Comparison of ENCODE assay signal across 26 mouse cellular contexts in genomic region chr4:136240955-136241354, GRCm38 (mm10). TPM values are rescaled to one million over a fixed set of nuclear protein-coding genes. Genes with fewer than 3 reads are reported as not detected.
DNase-seq lines count a peak whose midpoint lies in the region; ATAC-seq lines count a peak whose summit lies in the region.
"Had no signal": no experiment of that assay in that cellular context is flagged by ENCODE, and none has a peak within 500 bp of the region (broad histone marks: within the 10 kb centered on the region; RNA-seq: fewer than 3 reads in every experiment).

No protein-coding gene starts in this region.

- no peak for ATAC-seq in forebrain, embryonic 15.5 days (replicated peaks)
- ATAC-seq: forebrain, embryonic 13.5 days; forebrain, postnatal 0 days; intestine, postnatal 0 days had no signal

- no peak overlapping the region for H3K4me2 ChIP-seq in forebrain, embryonic 15.5 days (replicated peaks)
- H3K4me2 ChIP-seq: embryonic facial prominence, embryonic 13.5 days; forebrain, embryonic 13.5 days; heart, embryonic 12.5 days; heart, embryonic 15.5 days; hindbrain, embryonic 15.5 days had no signal

- H3K9me3 ChIP-seq in forebrain, embryonic 10.5 days = no peaks in the 10 kb centered on the region
- H3K9me3 ChIP-seq in forebrain, embryonic 15.5 days = no peaks in the 10 kb centered on the region
- H3K9me3 ChIP-seq: embryonic facial prominence, embryonic 13.5 days; heart, embryonic 15.5 days; hindbrain, embryonic 15.5 days had no signal

- no peak overlapping the region for H3K9ac ChIP-seq in forebrain, embryonic 15.5 days (replicated peaks)
- H3K9ac ChIP-seq: embryonic facial prominence, embryonic 13.5 days; forebrain, embryonic 13.5 days; forebrain, postnatal 0 days; heart, embryonic 12.5 days; heart, embryonic 15.5 days; hindbrain, embryonic 15.5 days had no signal

- H3K27me3 ChIP-seq in forebrain, embryonic 10.5 days (ENCODE audit: poor library complexity, severe bottlenecking) = peaks cover 97% of the 10 kb centered on the region
- H3K27me3 ChIP-seq in forebrain, embryonic 15.5 days = peaks cover 21% of the 10 kb centered on the region

- H3K27ac ChIP-seq in forebrain, embryonic 10.5 days = peak overlapping the region; percentile 45
- no peak overlapping the region for H3K27ac ChIP-seq in forebrain, embryonic 15.5 days (replicated peaks)
- H3K27ac ChIP-seq: embryonic facial prominence, embryonic 13.5 days; forebrain, embryonic 13.5 days; heart, embryonic 15.5 days; hindbrain, embryonic 15.5 days had no signal

- H3K36me3 ChIP-seq in forebrain, embryonic 10.5 days (replicated peaks) = peaks cover 11% of the 10 kb centered on the region
- H3K36me3 ChIP-seq in forebrain, embryonic 15.5 days = no peaks in the 10 kb centered on the region
- H3K36me3 ChIP-seq: G1E; heart, embryonic 15.5 days; hindbrain, embryonic 15.5 days had no signal

- 37% methylated on average over 8 of the region's 8 CpGs for WGBS in forebrain, embryonic 10.5 days
- WGBS in forebrain, embryonic 15.5 days = 37% methylated on average over 8 of the region's 8 CpGs

- H3K4me3 ChIP-seq in forebrain, embryonic 10.5 days = no peak overlapping the region
- no peak overlapping the region for H3K4me3 ChIP-seq in forebrain, embryonic 15.5 days
- H3K4me3 ChIP-seq: embryonic facial prominence, embryonic 13.5 days; erythroblast, embryonic 14.5 days; forebrain, embryonic 13.5 days; heart, embryonic 12.5 days; heart, embryonic 15.5 days; hindbrain, embryonic 15.5 days had no signal

- DNase-seq in forebrain, embryonic 10.5 days (ENCODE audit: extremely low spot score, low spot score) = no peak
- DNase-seq in Muller cell, postnatal 12 days (ENCODE audit: inconsistent ontology term) = peak; percentile 17
- peak; percentile 31 for DNase-seq in embryo, embryonic 9.5 days (ENCODE audit: extremely low spot score)
- DNase-seq in retina, postnatal 1 day = peak; percentile 63
- DNase-seq in adrenal gland, adult 18-20 months (ENCODE audit: low spot score in 2 of 2) = no peak
- no peak for DNase-seq in urinary bladder, adult 18-20 months (ENCODE audit: low spot score in 2 of 2)
- DNase-seq: adrenal gland, adult 8-10 months; adrenal gland, postnatal 25 days; B cell, adult 2 months; cerebellum, adult 18-20 months; cerebellum, adult 9-10 months; forebrain, postnatal 0 days; gastrocnemius, postnatal 25 days; heart, adult 18-20 months; heart, postnatal 10 days; heart, postnatal 36 days had no signal

- H3K4me1 ChIP-seq in forebrain, embryonic 10.5 days = peaks cover 35% of the 10 kb centered on the region
- 0 out of 2 replicates have a peak, but pooled peaks cover 6% of the 10 kb centered on the region for H3K4me1 ChIP-seq in forebrain, embryonic 15.5 days
- H3K4me1 ChIP-seq: hindbrain, embryonic 15.5 days had no signal

RNA-seq across cellular contexts. Expression of gene Tcea3, which starts 6.6 kb away (rescaled TPM):
- 0.49 and 0.77 TPM in 2 replicates for polyA plus RNA-seq in forebrain, embryonic 10.5 days (2016; fragmentation: Nextera tagmentation; extraction: Ambion mirVana)
- 0.57 and 1.0 TPM in 2 replicates for polyA plus RNA-seq in forebrain, embryonic 15.5 days (2015; fragmentation: Nextera tagmentation; extraction: Ambion mirVana)
- 1 to 10 TPM; 1.5 to 4.7 TPM for total RNA-seq in adrenal gland, adult 18-20 months (2021)
- total RNA-seq: CH12.LX had no signal
- polyA plus RNA-seq: erythroblast, embryonic 14.5 days; G1E had no signal

RNA-seq across cellular contexts. Expression of gene Asap3, which starts 34.8 kb away (rescaled TPM):
- 4.7 and 5.2 TPM in 2 replicates for polyA plus RNA-seq in forebrain, embryonic 10.5 days (2016; fragmentation: Nextera tagmentation; extraction: Ambion mirVana)
- polyA plus RNA-seq in forebrain, embryonic 15.5 days (2015; fragmentation: Nextera tagmentation; extraction: Ambion mirVana) = 3.4 and 3.7 TPM in 2 replicates
- total RNA-seq in adrenal gland, adult 18-20 months (2021) = 1 to 10 TPM; 1.6 to 2.8 TPM

RNA-seq across cellular contexts. Expression of gene Zfp46, which starts 43.5 kb away (rescaled TPM):
- 21.1 and 21.8 TPM in 2 replicates for polyA plus RNA-seq in forebrain, embryonic 10.5 days (2016; fragmentation: Nextera tagmentation; extraction: Ambion mirVana)
- 42.2 and 46.1 TPM in 2 replicates for polyA plus RNA-seq in forebrain, embryonic 15.5 days (2015; fragmentation: Nextera tagmentation; extraction: Ambion mirVana)
- total RNA-seq in adrenal gland, adult 18-20 months (2021) = 10 to 100 TPM; 15.5 to 17.2 TPM

Comparison
In these comparisons a context has a peak if more than half of its experiments do, and no peak if none do; other contexts are left out.
1. DNase-seq: peak in Muller cell, postnatal 12 days (single experiment), embryo, embryonic 9.5 days (single experiment) and retina, postnatal 1 day (single experiment); none in forebrain, embryonic 10.5 days (single experiment), adrenal gland, adult 18-20 months (0 of 2) and urinary bladder, adult 18-20 months (0 of 2).